Mouse (Mus musculus): ENCODE results near the gene Apol11b. TPM values are rescaled to one million over a fixed set of nuclear protein-coding genes. Genes with fewer than 3 reads are reported as not detected.
A peak's percentile ranks its signal among the peaks of the same experiment; 100 is the strongest.
"Not testable (repeated sequence)": the region's sequence is repeated elsewhere in the genome, so short reads cannot be mapped to it uniquely, and the experiment has no call there.

The Apol11b gene
- polyA plus RNA-seq, 1 experiment from 2014 or later: 0.41 TPM

- ATAC-seq (ENCODE audit: insufficient read depth, low FRiP score); H3K4me2 ChIP-seq (ENCODE audit: low read depth, low read length); H3K9me3 ChIP-seq (replicated peaks; ENCODE audit: control insufficient read depth, low read length); H3K4me1 ChIP-seq (ENCODE audit: control insufficient read depth, insufficient read depth, low read length); H3K36me3 ChIP-seq (ENCODE audit: control insufficient read depth, insufficient read depth, low read length); H3K9ac ChIP-seq (ENCODE audit: low read length); H3K27ac ChIP-seq (ENCODE audit: low read length); H3K27me3 ChIP-seq (ENCODE audit: control insufficient read depth, insufficient read depth, low read length); H3K4me3 ChIP-seq (replicated peaks; ENCODE audit: low read length): not testable (repeated sequence)
- WGBS: 67% methylated on average over 4 of the region's 4 CpGs
Observed at GRCm38 (mm10) chr15:77626471-77626870, 16.6 kb downstream of the Apol11b start.

GRCm38 (mm10) chr15:77624710-77625109 lies 18.4 kb downstream of the Apol11b start:
- no peaks in the 10 kb centered on the region for H3K4me1 ChIP-seq (ENCODE audit: control insufficient read depth, insufficient read depth, low read length)
- no peak overlapping the region for H3K4me2 ChIP-seq (ENCODE audit: low read depth, low read length)
- H3K36me3 ChIP-seq (ENCODE audit: control insufficient read depth, insufficient read depth, low read length): no peaks in the 10 kb centered on the region
- no peaks in the 10 kb centered on the region for H3K9me3 ChIP-seq (replicated peaks; ENCODE audit: control insufficient read depth, low read length)
- no peak overlapping the region for H3K27ac ChIP-seq (ENCODE audit: low read length)
- no peak overlapping the region for H3K9ac ChIP-seq (ENCODE audit: low read length)
- no peak overlapping the region for H3K4me3 ChIP-seq (replicated peaks; ENCODE audit: low read length)
- H3K27me3 ChIP-seq (ENCODE audit: control insufficient read depth, insufficient read depth, low read length): no peaks in the 10 kb centered on the region
- no peak for ATAC-seq (ENCODE audit: insufficient read depth, low FRiP score)
- 88% methylated on average over 1 of the region's 1 CpGs for WGBS

GRCm38 (mm10) chr15:77606069-77606468 lies 37.0 kb downstream of the Apol11b start:
- Histone ChIP-seq H3K4me1 (ENCODE audit: control insufficient read depth, insufficient read depth, low read length) (no peaks in the 10 kb centered on the region), H3K9ac (ENCODE audit: low read length) (no peak overlapping the region), H3K4me3 (replicated peaks; ENCODE audit: low read length) (no peak overlapping the region), H3K4me2 (ENCODE audit: low read depth, low read length) (no peak overlapping the region), H3K9me3 (replicated peaks; ENCODE audit: control insufficient read depth, low read length) (no peaks in the 10 kb centered on the region), H3K27me3 (ENCODE audit: control insufficient read depth, insufficient read depth, low read length) (no peaks in the 10 kb centered on the region), H3K36me3 (ENCODE audit: control insufficient read depth, insufficient read depth, low read length) (no peaks in the 10 kb centered on the region), H3K27ac (ENCODE audit: low read length) (no peak overlapping the region)
- ATAC-seq (ENCODE audit: insufficient read depth, low FRiP score): no peak
- WGBS: 89% methylated on average over 3 of the region's 3 CpGs

GRCm38 (mm10) chr15:77598958-77599357 lies 44.1 kb downstream of the Apol11b start, which contains the start of gene Gm36245:
Gene Gm36245, plus strand, starts transcription at chr15:77599258.
- no peaks in the 10 kb centered on the region for H3K36me3 ChIP-seq (ENCODE audit: control insufficient read depth, insufficient read depth, low read length)
- no peak within 1 kb of the TSS for H3K9ac ChIP-seq (ENCODE audit: low read length)
- no peaks in the 10 kb centered on the region for H3K27me3 ChIP-seq (ENCODE audit: control insufficient read depth, insufficient read depth, low read length)
- H3K4me2 ChIP-seq (ENCODE audit: low read depth, low read length): no peak within 1 kb of the TSS
- peaks cover 3% of the 10 kb centered on the region; the same call in 1 of the 2 replicates for H3K4me1 ChIP-seq (ENCODE audit: control insufficient read depth, insufficient read depth, low read length)
- 81% methylated on average over 1 of the region's 1 CpGs for WGBS
- no peaks in the 10 kb centered on the region for H3K9me3 ChIP-seq (replicated peaks; ENCODE audit: control insufficient read depth, low read length)
- no peak within 1 kb of the TSS for H3K4me3 ChIP-seq (replicated peaks; ENCODE audit: low read length)
- ATAC-seq (ENCODE audit: insufficient read depth, low FRiP score): no peak
- peak within 1 kb of the TSS; percentile 18; the same call in 1 of the 2 replicates for H3K27ac ChIP-seq (ENCODE audit: low read length)

GRCm38 (mm10) chr15:77598429-77598828 lies 44.7 kb downstream of the Apol11b start:
- 56% methylated on average over 3 of the region's 3 CpGs for whole genome bisulfite sequencing
- no peak for ATAC-seq (ENCODE audit: insufficient read depth, low FRiP score)
- Histone ChIP-seq H3K36me3 (ENCODE audit: control insufficient read depth, insufficient read depth, low read length) (no peaks in the 10 kb centered on the region), H3K9ac (ENCODE audit: low read length) (no peak overlapping the region), H3K27ac (ENCODE audit: low read length) (peak overlapping the region; percentile 18; the same call in 1 of the 2 replicates), H3K27me3 (ENCODE audit: control insufficient read depth, insufficient read depth, low read length) (no peaks in the 10 kb centered on the region), H3K4me3 (replicated peaks; ENCODE audit: low read length) (no peak overlapping the region), H3K9me3 (replicated peaks; ENCODE audit: control insufficient read depth, low read length) (no peaks in the 10 kb centered on the region), H3K4me2 (ENCODE audit: low read depth, low read length) (no peak overlapping the region), H3K4me1 (ENCODE audit: control insufficient read depth, insufficient read depth, low read length) (peaks cover 3% of the 10 kb centered on the region; the same call in 1 of the 2 replicates)

- H3K9ac ChIP-seq (ENCODE audit: low read length): no peak within 1 kb of the TSS
- peak within 1 kb of the TSS; percentile 29; the same call in 1 of the 2 replicates for H3K4me2 ChIP-seq (ENCODE audit: low read depth, low read length)
- H3K36me3 ChIP-seq (ENCODE audit: control insufficient read depth, insufficient read depth, low read length): no peaks in the 10 kb centered on the region
- H3K9me3 ChIP-seq (replicated peaks; ENCODE audit: control insufficient read depth, low read length): no peaks in the 10 kb centered on the region
- no peaks in the 10 kb centered on the region for H3K27me3 ChIP-seq (ENCODE audit: control insufficient read depth, insufficient read depth, low read length)
- H3K27ac ChIP-seq (ENCODE audit: low read length): 0 out of 2 replicates have a peak within 1 kb of the TSS, but pooled peaks have one; percentile 19
- peaks cover 3% of the 10 kb centered on the region; the same call in 1 of the 2 replicates for H3K4me1 ChIP-seq (ENCODE audit: control insufficient read depth, insufficient read depth, low read length)
- no peak for ATAC-seq (ENCODE audit: insufficient read depth, low FRiP score)
- WGBS: 49% methylated on average over 5 of the region's 5 CpGs
- H3K4me3 ChIP-seq (replicated peaks; ENCODE audit: low read length): no peak within 1 kb of the TSS
Observed at GRCm38 (mm10) chr15:77595961-77596360, 47.1 kb downstream of the Apol11b start, which contains the start of gene Apol10b. Gene Apol10b, minus strand, starts transcription at chr15:77596125.

- Histone ChIP-seq H3K9ac (ENCODE audit: low read length) (no peak overlapping the region), H3K4me3 (replicated peaks; ENCODE audit: low read length) (no peak overlapping the region), H3K9me3 (replicated peaks; ENCODE audit: control insufficient read depth, low read length) (no peaks in the 10 kb centered on the region), H3K27me3 (ENCODE audit: control insufficient read depth, insufficient read depth, low read length) (no peaks in the 10 kb centered on the region), H3K4me1 (ENCODE audit: control insufficient read depth, insufficient read depth, low read length) (peaks cover 3% of the 10 kb centered on the region; the same call in 1 of the 2 replicates), H3K27ac (ENCODE audit: low read length) (no peak overlapping the region), H3K4me2 (ENCODE audit: low read depth, low read length) (no peak overlapping the region), H3K36me3 (ENCODE audit: control insufficient read depth, insufficient read depth, low read length) (no peaks in the 10 kb centered on the region)
- WGBS: 43% methylated on average over 1 of the region's 1 CpGs
- ATAC-seq (ENCODE audit: insufficient read depth, low FRiP score): no peak
Observed at GRCm38 (mm10) chr15:77593557-77593956, 49.5 kb downstream of the Apol11b start.

- Histone ChIP-seq H3K4me3 (replicated peaks; ENCODE audit: low read length) (no peak overlapping the region), H3K27ac (ENCODE audit: low read length) (no peak overlapping the region), H3K36me3 (ENCODE audit: control insufficient read depth, insufficient read depth, low read length) (no peaks in the 10 kb centered on the region), H3K27me3 (ENCODE audit: control insufficient read depth, insufficient read depth, low read length) (no peaks in the 10 kb centered on the region), H3K4me2 (ENCODE audit: low read depth, low read length) (no peak overlapping the region), H3K4me1 (ENCODE audit: control insufficient read depth, insufficient read depth, low read length) (no peaks in the 10 kb centered on the region), H3K9ac (ENCODE audit: low read length) (no peak overlapping the region), H3K9me3 (replicated peaks; ENCODE audit: control insufficient read depth, low read length) (no peaks in the 10 kb centered on the region)
- 55% methylated on average over 2 of the region's 2 CpGs for WGBS
- ATAC-seq (ENCODE audit: insufficient read depth, low FRiP score): no peak
Observed at GRCm38 (mm10) chr15:77590881-77591280, 52.2 kb downstream of the Apol11b start.

- H3K36me3 ChIP-seq (ENCODE audit: control insufficient read depth, insufficient read depth, low read length): no peaks in the 10 kb centered on the region
- H3K4me2 ChIP-seq (ENCODE audit: low read depth, low read length): no peak overlapping the region
- no peaks in the 10 kb centered on the region for H3K27me3 ChIP-seq (ENCODE audit: control insufficient read depth, insufficient read depth, low read length)
- no peak overlapping the region for H3K4me3 ChIP-seq (replicated peaks; ENCODE audit: low read length)
- no peak overlapping the region for H3K9ac ChIP-seq (ENCODE audit: low read length)
- H3K9me3 ChIP-seq (replicated peaks; ENCODE audit: control insufficient read depth, low read length): no peaks in the 10 kb centered on the region
- no peaks in the 10 kb centered on the region for H3K4me1 ChIP-seq (ENCODE audit: control insufficient read depth, insufficient read depth, low read length)
- H3K27ac ChIP-seq (ENCODE audit: low read length): no peak overlapping the region
- no peak for ATAC-seq (ENCODE audit: insufficient read depth, low FRiP score)
Observed at GRCm38 (mm10) chr15:77588981-77589380, 54.1 kb downstream of the Apol11b start.
